Mouse (Mus musculus) heart, embryonic 13.5 days (tissue): ENCODE results near the gene Cacnb2. TPM values are rescaled to one million over a fixed set of nuclear protein-coding genes. Genes with fewer than 3 reads are reported as not detected.
A peak's percentile ranks its signal among the peaks of the same experiment; 100 is the strongest.

Experiments used
- ATAC-seq: fragments of 200-750 bp; cut with Nextera tagmentation; 2 replicates; pipeline ENCODE4 v1.8.0; 2017; ENCODE audit warnings: moderate TSS enrichment; ENCODE audit not compliant: insufficient number of reproducible peaks, low FRiP score, low TSS enrichment; ENCODE audit errors: extremely low read depth
- H3K27ac ChIP-seq: fragments of 300-500 bp; sonication (generic); replicated peaks from 2 replicates; pipeline ENCODE4 v1.5.1; 2015; ENCODE audit warnings: moderate library complexity, mild to moderate bottlenecking, inconsistent platforms
- H3K27me3 ChIP-seq: fragments of 300-500 bp; sonication (generic); replicated peaks from 2 replicates; pipeline ENCODE4 v1.6.1; 2015; ENCODE audit warnings: mild to moderate bottlenecking, inconsistent platforms
- H3K36me3 ChIP-seq: fragments of 300-500 bp; sonication (generic); 2 replicates; pipeline ENCODE4 v1.6.1; 2015; ENCODE audit warnings: mild to moderate bottlenecking, inconsistent platforms
- H3K4me1 ChIP-seq: fragments of 300-500 bp; sonication (generic); 2 replicates; pipeline ENCODE4 v1.6.1; 2015; ENCODE audit warnings: inconsistent platforms
- H3K4me2 ChIP-seq: fragments of 300-500 bp; sonication (generic); 2 replicates; pipeline ENCODE4 v1.6.1; 2015; ENCODE audit warnings: inconsistent platforms, mild to moderate bottlenecking, moderate library complexity
- H3K4me3 ChIP-seq: fragments of 300-500 bp; sonication (generic); 2 replicates; pipeline ENCODE4 v1.5.1; 2015; ENCODE audit warnings: moderate library complexity, mild to moderate bottlenecking, inconsistent platforms
- H3K9ac ChIP-seq: fragments of 300-500 bp; sonication (generic); 2 replicates; pipeline ENCODE4 v1.6.1; 2015; ENCODE audit warnings: inconsistent platforms, mild to moderate bottlenecking, moderate library complexity
- H3K9me3 ChIP-seq: fragments of 300-500 bp; sonication (generic); 2 replicates; pipeline ENCODE4 v1.6.1; 2016; ENCODE audit warnings: inconsistent platforms
- WGBS: fragments of 180-500 bp; shearing (Covaris S2); methylation state at CpG from one replicate; pipeline ENCODE4 v1.1.7; 2015; ENCODE audit warnings: mixed read lengths; 5-methylcytosine and 5-hydroxymethylcytosine counted together
- polyA plus RNA-seq: library from polyadenylated mRNA; unstranded; fragments of >200 nt; fragmentation: Nextera tagmentation; extraction: Ambion mirVana; gene quantifications from 2 replicates; pipeline ENCODE4 v1.2.1, GENCODE M21; 2015

Cacnb2 gene
- polyA plus RNA-seq, 1 experiment from 2014 or later: 9.0 TPM

DNA sequence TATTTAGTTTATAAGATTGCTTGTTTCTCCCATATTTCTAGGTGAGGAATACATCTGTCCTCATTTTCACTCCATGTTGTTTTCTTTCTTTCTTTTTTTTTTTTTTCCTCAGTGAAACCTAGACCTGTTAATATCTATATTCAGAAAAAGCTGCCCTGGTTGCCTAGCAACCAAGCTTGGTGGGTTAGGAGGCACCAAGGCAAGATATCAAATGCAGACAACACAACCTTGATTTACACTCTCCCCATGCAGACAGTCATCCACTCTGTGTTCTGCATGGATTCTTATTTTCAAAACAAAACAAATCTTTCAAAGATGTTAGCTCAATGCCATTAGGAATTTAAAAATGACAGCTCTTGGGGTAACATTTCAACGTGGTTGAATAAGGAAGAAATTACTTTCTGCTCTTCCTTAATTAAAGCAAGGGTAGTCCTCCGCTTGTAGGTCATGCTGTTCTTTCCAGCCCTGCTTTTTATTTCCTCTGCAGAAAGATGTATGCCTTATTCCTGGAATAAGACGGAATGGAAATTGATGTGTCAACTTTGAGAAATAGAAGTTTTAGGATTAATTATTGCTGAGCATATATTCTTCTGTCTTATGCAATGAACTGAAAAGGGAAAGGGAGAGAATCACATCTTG, 172.1 kb downstream of the Cacnb2 start:
- no peak overlapping the region for H3K9ac ChIP-seq
- no peaks in the 10 kb centered on the region for H3K36me3 ChIP-seq
- H3K4me1 ChIP-seq: peaks cover 16% of the 10 kb centered on the region
- no peak for ATAC-seq
- no peaks in the 10 kb centered on the region for H3K27me3 ChIP-seq
- H3K4me3 ChIP-seq: no peak overlapping the region
- H3K27ac ChIP-seq: no peak overlapping the region
- no peak overlapping the region for H3K4me2 ChIP-seq
- no peaks in the 10 kb centered on the region for H3K9me3 ChIP-seq
- 66% methylated on average over 3 of the region's 3 CpGs for WGBS

DNA sequence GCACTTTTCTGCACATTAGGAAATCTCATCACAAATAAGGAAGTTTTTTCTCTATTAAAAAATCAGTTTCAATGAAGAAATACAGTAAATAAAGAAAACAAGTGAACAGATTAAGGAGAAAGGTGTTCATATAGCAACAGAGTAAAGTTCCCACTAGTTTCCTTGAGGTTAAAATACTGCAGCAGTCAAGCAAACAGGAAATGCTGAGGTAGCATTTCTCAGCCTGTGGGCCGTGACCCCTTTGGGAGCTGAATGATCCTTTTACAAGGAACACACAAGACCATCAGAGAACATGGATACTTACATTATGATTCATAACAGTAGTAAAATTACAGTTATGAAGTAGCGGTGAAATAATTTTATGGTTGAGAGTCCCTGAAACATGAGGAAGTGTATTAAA, 185.1 kb downstream of the Cacnb2 start:
- no peak overlapping the region for H3K4me3 ChIP-seq
- no peaks in the 10 kb centered on the region for H3K9me3 ChIP-seq
- no peak overlapping the region for H3K4me2 ChIP-seq
- no peak overlapping the region for H3K27ac ChIP-seq
- 85% methylated on average over 2 of the region's 2 CpGs for WGBS
- H3K9ac ChIP-seq: no peak overlapping the region
- no peaks in the 10 kb centered on the region for H3K36me3 ChIP-seq
- no peaks in the 10 kb centered on the region for H3K27me3 ChIP-seq
- peaks cover 9% of the 10 kb centered on the region for H3K4me1 ChIP-seq
- ATAC-seq: no peak

- Histone ChIP-seq H3K4me1 (0 out of 2 replicates have a peak, but pooled peaks cover 3% of the 10 kb centered on the region), H3K36me3 (peaks cover 4% of the 10 kb centered on the region; the same call in 1 of the 2 replicates), H3K27ac (no peak overlapping the region), H3K4me3 (no peak overlapping the region), H3K4me2 (no peak overlapping the region), H3K27me3 (no peaks in the 10 kb centered on the region), H3K9ac (no peak overlapping the region), H3K9me3 (no peaks in the 10 kb centered on the region)
- WGBS: 88% methylated on average over 4 of the region's 4 CpGs
- no peak for ATAC-seq
These were observed 198.7 kb downstream of the Cacnb2 start for GRCm38 (mm10) chr2:14801446-14802046.

DNA sequence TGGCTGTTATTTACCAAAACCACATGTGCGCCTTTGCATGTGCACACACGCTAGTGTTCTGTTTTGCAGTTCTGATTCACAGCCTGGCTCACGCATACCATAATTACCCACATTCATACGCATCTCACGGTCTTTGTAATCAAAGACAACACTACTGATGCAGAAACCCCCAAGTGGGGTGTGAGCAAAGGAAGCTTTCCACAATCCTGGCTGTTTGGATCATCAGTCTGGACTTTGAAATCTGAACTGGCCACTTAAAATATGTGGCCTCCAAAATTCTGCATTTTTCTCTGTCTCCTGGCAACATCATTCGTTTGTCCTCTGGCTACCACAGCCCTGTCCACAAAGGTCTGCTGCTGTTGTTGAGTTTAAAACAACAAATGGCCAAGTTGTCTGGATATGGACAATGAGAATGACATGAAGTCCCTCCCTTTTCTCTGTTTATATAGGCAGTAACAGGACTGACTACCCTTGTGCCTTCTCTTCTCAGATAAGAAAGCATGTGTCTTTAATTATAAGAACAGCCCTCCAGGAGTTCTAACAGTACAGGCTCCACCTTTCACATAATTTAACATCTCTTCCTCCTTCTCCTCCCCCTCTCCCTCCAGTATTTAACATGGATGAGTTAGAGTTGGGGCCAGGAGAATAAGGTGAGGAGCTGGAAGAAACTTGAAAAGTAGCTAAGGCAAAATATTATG, 204.9 kb downstream of the Cacnb2 start:
- Histone ChIP-seq H3K9me3 (no peaks in the 10 kb centered on the region), H3K36me3 (no peaks in the 10 kb centered on the region), H3K27me3 (no peaks in the 10 kb centered on the region), H3K4me3 (no peak overlapping the region), H3K27ac (no peak overlapping the region), H3K4me1 (peaks cover 10% of the 10 kb centered on the region), H3K4me2 (no peak overlapping the region), H3K9ac (no peak overlapping the region)
- WGBS: 69% methylated on average over 6 of the region's 6 CpGs
- ATAC-seq: no peak

DNA sequence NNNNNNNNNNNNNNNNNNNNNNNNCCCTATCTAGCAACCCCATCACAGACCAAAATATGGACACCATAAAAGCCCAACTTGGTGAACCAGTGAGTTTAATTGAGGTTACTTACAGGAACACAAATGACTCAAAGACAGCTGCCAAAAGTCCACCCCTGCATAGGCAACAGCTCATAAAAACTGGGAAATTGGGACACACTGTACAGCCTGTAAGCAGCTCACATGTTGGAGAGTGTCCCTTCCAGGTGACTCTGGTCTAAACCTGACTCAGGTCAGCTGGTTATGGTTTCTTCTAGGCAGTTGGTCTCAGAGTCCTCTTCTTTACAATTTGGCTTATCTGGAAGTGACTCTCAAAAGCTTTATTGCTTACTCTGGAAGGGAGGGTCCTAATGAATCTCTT, 212.1 kb downstream of the Cacnb2 start:
- H3K27me3 ChIP-seq: no peaks in the 10 kb centered on the region
- no peak overlapping the region for H3K9ac ChIP-seq
- no peaks in the 10 kb centered on the region for H3K9me3 ChIP-seq
- no peak overlapping the region for H3K4me2 ChIP-seq
- H3K36me3 ChIP-seq: no peaks in the 10 kb centered on the region
- ATAC-seq: no peak
- H3K4me3 ChIP-seq: no peak overlapping the region
- no peaks in the 10 kb centered on the region for H3K4me1 ChIP-seq
- no peak overlapping the region for H3K27ac ChIP-seq

- no peak for ATAC-seq
These were observed 215.8 kb downstream of the Cacnb2 start for GRCm38 (mm10) chr2:14818651-14819050.

GRCm38 (mm10) chr2:14820946-14821345, 218.1 kb downstream of the Cacnb2 start:
- no peaks in the 10 kb centered on the region for H3K27me3 ChIP-seq
- no peak overlapping the region for H3K4me2 ChIP-seq
- no peak for ATAC-seq
- no peaks in the 10 kb centered on the region for H3K9me3 ChIP-seq
- no peaks in the 10 kb centered on the region for H3K36me3 ChIP-seq
- H3K27ac ChIP-seq: peak overlapping the region; percentile 91
- peaks cover 34% of the 10 kb centered on the region for H3K4me1 ChIP-seq
- H3K4me3 ChIP-seq: no peak overlapping the region
- WGBS: 28% methylated on average over 2 of the region's 2 CpGs
- H3K9ac ChIP-seq: no peak overlapping the region

More at GRCm38 (mm10) chr2:14818651-14819050, 215.8 kb downstream of the Cacnb2 start:
- H3K4me3 ChIP-seq: no peak overlapping the region
- H3K36me3 ChIP-seq: no peaks in the 10 kb centered on the region
- no peak overlapping the region for H3K4me2 ChIP-seq
- H3K4me1 ChIP-seq: peaks cover 29% of the 10 kb centered on the region
- no peak overlapping the region for H3K9ac ChIP-seq
- H3K27ac ChIP-seq: no peak overlapping the region
- WGBS: 46% methylated on average over 1 of the region's 1 CpGs
- H3K9me3 ChIP-seq: no peaks in the 10 kb centered on the region
- H3K27me3 ChIP-seq: no peaks in the 10 kb centered on the region

- Histone ChIP-seq H3K27ac (peak overlapping the region; percentile 91), H3K4me1 (peaks cover 47% of the 10 kb centered on the region), H3K9ac (no peak overlapping the region; the same call in 1 of the 2 replicates), H3K9me3 (no peaks in the 10 kb centered on the region), H3K36me3 (no peaks in the 10 kb centered on the region), H3K4me3 (no peak overlapping the region), H3K27me3 (no peaks in the 10 kb centered on the region), H3K4me2 (peak overlapping the region; percentile 65)
- ATAC-seq: peak; percentile 70
These were observed 220.2 kb downstream of the Cacnb2 start for GRCm38 (mm10) chr2:14823105-14823504.

GRCm38 (mm10) chr2:14823816-14824348, 221.0 kb downstream of the Cacnb2 start:
- Histone ChIP-seq H3K9ac (peak overlapping the region; percentile 77), H3K27ac (peak overlapping the region; percentile 91), H3K36me3 (no peaks in the 10 kb centered on the region), H3K27me3 (no peaks in the 10 kb centered on the region), H3K4me1 (peaks cover 55% of the 10 kb centered on the region), H3K4me3 (peak overlapping the region; percentile 44), H3K4me2 (peak overlapping the region; percentile 65), H3K9me3 (no peaks in the 10 kb centered on the region)
- WGBS: 20% methylated on average over 11 of the region's 11 CpGs
- peak; percentile 28; the same call in 1 of the 2 replicates for ATAC-seq

- H3K4me2 ChIP-seq: peak overlapping the region; percentile 50
- H3K36me3 ChIP-seq: no peaks in the 10 kb centered on the region
- no peaks in the 10 kb centered on the region for H3K27me3 ChIP-seq
- H3K9me3 ChIP-seq: no peaks in the 10 kb centered on the region
- no peak overlapping the region for H3K9ac ChIP-seq
- 58% methylated on average over 4 of the region's 4 CpGs for WGBS
- peak overlapping the region; percentile 15 for H3K4me3 ChIP-seq
- no peak for ATAC-seq
- H3K27ac ChIP-seq: no peak overlapping the region
- peaks cover 63% of the 10 kb centered on the region for H3K4me1 ChIP-seq
These were observed 222.3 kb downstream of the Cacnb2 start for GRCm38 (mm10) chr2:14825146-14825545.

DNA sequence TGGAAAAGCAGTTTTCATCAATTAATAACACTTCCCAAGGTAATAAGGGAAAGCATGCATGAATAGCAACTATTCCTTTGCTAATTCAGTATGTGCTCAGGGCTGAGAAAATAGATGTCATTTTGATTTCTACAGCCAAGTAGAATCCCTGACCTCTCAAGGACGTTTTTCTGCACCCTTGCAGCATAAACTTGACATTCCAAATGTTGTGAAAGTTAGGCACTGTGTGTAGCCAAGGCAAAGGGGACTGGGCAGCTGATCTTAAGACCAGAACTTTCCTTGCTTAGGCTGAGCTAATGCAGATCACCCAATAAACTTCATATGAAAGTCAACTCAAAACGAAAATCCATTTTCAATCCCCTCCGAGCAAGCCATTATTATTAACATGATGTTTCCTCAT, 226.6 kb downstream of the Cacnb2 start:
- Histone ChIP-seq H3K36me3 (no peaks in the 10 kb centered on the region), H3K4me3 (no peak overlapping the region), H3K27ac (peak overlapping the region; percentile 39; the same call in 1 of the 2 replicates), H3K27me3 (no peaks in the 10 kb centered on the region), H3K4me1 (peaks cover 48% of the 10 kb centered on the region), H3K9me3 (no peaks in the 10 kb centered on the region), H3K9ac (no peak overlapping the region), H3K4me2 (no peak overlapping the region)
- WGBS: 58% methylated on average over 3 of the region's 3 CpGs
- no peak for ATAC-seq
